Mouse (Mus musculus) brain, embryonic 14.5 days (tissue): ENCODE measurements at regions not wholly inside any gene's neighbourhood (a gene's known extent, or its start where the extent isn't known, plus 50 kb on each side); places are given as distances from the start of the nearest gene placed in this dataset.

ENCODE experiments used
- CTCF ChIP-seq: fragments of 200-500 bp; IDR thresholded peaks from 2 replicates; pipeline ENCODE4 v1.5.1; 2012; ENCODE audit warnings: inconsistent platforms, mild to moderate bottlenecking, moderate library complexity, borderline replicate concordance; ENCODE audit not compliant: insufficient read depth, insufficient read length; ENCODE audit errors: extremely low read depth
- POLR2A ChIP-seq: fragments of 200-500 bp; IDR thresholded peaks from 2 replicates; pipeline ENCODE4 v1.6.1; 2012; ENCODE audit warnings: mild to moderate bottlenecking, inconsistent platforms, borderline replicate concordance; ENCODE audit not compliant: poor library complexity, insufficient read depth, insufficient read length, severe bottlenecking; ENCODE audit errors: extremely low read depth

- TF ChIP-seq CTCF (no peak), POLR2A (no peak)
These were observed 64.2 kb upstream of the Plet1 start for GRCm38 (mm10) chr9:50430147-50430546.
